Mouse (Mus musculus) intestine, embryonic 15.5 days (tissue): ENCODE data around the gene Pla2g15. TPM values are rescaled to one million over a fixed set of nuclear protein-coding genes. Genes with fewer than 3 reads are reported as not detected.

ENCODE experiments used
- ATAC-seq: fragments of 200-750 bp; cut with Nextera tagmentation; 2 replicates; pipeline ENCODE4 v1.8.0; 2017; ENCODE audit warnings: moderate TSS enrichment, moderate library complexity
- H3K27ac ChIP-seq: fragments of 300-500 bp; sonication (generic); 2 replicates; pipeline ENCODE4 v1.5.1; 2015; ENCODE audit warnings: mild to moderate bottlenecking, inconsistent platforms
- H3K27me3 ChIP-seq: fragments of 300-500 bp; sonication (generic); replicated peaks from 2 replicates; pipeline ENCODE4 v1.6.1; 2015; ENCODE audit warnings: inconsistent platforms
- H3K36me3 ChIP-seq: fragments of 300-500 bp; sonication (generic); 2 replicates; pipeline ENCODE4 v1.6.1; 2015; ENCODE audit warnings: inconsistent platforms
- H3K4me1 ChIP-seq: fragments of 300-500 bp; sonication (generic); replicated peaks from 2 replicates; pipeline ENCODE4 v1.6.1; 2015; ENCODE audit warnings: inconsistent platforms
- H3K4me2 ChIP-seq: fragments of 300-500 bp; sonication (generic); replicated peaks from 2 replicates; pipeline ENCODE4 v1.6.1; 2015; ENCODE audit warnings: mild to moderate bottlenecking, inconsistent platforms
- H3K4me3 ChIP-seq: fragments of 300-500 bp; sonication (generic); replicated peaks from 2 replicates; pipeline ENCODE4 v1.5.1; 2015; ENCODE audit warnings: inconsistent platforms
- H3K9ac ChIP-seq: fragments of 300-500 bp; sonication (generic); 2 replicates; pipeline ENCODE4 v1.6.1; 2015; ENCODE audit warnings: inconsistent platforms
- H3K9me3 ChIP-seq: fragments of 300-500 bp; sonication (generic); 2 replicates; pipeline ENCODE4 v1.6.1; 2016; ENCODE audit warnings: inconsistent platforms
- WGBS: fragments of 180-500 bp; shearing (Covaris S2); methylation state at CpG from one replicate; pipeline ENCODE4 v1.1.7; 2015; 5-methylcytosine and 5-hydroxymethylcytosine counted together
- polyA plus RNA-seq: library from polyadenylated mRNA; unstranded; fragments of >200 nt; fragmentation: Nextera tagmentation; extraction: Ambion mirVana; gene quantifications from 2 replicates; pipeline ENCODE4 v1.2.1, GENCODE M21; 2015

Pla2g15 gene
- polyA plus RNA-seq, 1 experiment from 2014 or later: 10.2 TPM

DNA sequence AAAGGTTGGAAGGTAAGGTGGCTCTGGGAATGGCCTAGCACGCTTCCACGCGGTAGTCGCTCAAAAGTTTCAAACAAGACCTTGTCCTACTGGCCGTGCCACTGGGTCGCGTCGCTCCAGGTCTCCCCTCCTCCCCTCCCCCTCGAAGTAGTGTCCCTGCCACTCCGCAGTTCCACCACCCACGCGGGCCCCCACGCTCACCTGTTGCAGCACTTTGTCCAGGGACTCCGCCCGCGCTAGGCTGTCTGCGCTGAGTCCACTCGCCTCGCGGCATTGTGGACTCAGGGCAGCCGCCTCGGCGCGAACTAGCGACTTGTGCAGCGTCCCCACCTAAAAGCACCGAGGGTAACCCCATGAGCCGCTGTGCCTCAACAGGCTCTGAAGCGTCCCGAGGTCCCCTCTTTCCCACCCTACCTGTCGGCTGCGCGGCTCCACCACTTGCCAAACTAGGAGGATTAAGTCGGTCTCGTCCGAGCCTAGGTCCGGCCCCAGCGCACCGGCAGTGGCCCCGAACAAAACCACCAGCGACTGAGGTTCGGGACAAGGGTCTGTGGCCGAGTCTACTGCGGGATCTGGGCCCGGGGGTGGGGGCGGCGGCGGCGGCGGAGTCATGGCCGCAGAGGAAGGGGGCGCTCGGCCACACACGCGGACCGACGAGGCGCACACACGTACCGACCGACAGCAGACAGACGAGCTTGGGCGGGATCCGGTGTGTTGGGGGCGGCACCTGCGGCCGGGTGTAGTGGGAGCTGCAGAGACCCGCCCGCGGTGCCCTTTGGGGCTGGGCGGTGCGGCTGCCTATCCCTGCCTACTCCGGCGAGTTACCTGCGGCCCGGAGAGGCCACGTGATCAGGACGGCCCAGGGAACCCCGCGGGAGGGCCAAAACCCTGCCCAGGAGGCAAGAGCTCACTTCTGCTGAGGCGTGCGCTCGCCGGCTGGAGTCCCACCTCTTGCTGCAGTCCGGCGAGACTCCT lies 13.8 kb upstream of the Pla2g15 start, which contains the start of gene Esrp2:
TSS of gene Esrp2 (minus strand) at position 819 of the 975 bp plus-strand sequence.
- Histone ChIP-seq H3K27me3 (peaks cover 30% of the 10 kb centered on the region), H3K4me1 (peaks cover 28% of the 10 kb centered on the region), H3K36me3 (peaks cover 10% of the 10 kb centered on the region; the same call in 1 of the 2 replicates), H3K4me3 (peak within 1 kb of the TSS; percentile 53), H3K4me2 (peak within 1 kb of the TSS; percentile 89), H3K27ac (peak within 1 kb of the TSS; percentile 86), H3K9ac (peak within 1 kb of the TSS; percentile 45), H3K9me3 (no peaks in the 10 kb centered on the region)
- under 1% methylated on average over 86 of the region's 86 CpGs for WGBS
- peak; percentile 83 for ATAC-seq

DNA sequence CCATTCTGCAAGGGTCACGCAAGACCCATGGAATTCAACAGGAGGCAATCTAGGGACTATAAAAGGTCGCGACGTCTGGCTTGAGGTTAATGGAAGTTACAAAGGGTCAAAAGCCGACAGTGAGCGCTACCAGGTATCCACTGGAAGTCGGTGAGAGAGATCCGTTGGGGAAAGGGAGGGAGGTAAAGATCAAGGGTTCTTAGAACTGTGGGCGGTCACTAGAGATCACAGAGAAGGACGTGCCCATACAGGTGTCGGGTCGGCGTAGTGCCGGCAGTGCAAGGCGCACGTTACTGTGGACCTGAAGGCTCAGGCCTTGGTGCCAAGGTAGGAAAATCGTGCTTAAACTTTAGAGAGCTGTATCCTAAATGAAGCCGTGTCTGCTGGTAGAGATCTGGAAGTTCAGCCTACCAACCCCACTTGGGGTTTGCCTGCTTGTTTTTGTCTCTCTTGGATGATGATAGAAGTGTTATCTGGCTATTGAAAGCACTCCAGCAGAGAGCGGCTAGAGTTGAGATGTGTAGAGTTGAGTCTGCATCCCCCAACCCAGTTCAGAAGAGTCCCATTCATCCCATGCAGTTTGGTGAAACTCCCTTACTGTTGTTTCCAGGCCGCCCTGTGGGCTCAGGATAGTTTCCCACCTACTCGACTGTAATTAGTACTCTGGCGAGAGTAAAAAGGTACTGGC lies 12.8 kb upstream of the Pla2g15 start:
- ATAC-seq: peak; percentile 5; the same call in 1 of the 2 replicates
- H3K27me3 ChIP-seq: peaks cover 30% of the 10 kb centered on the region
- H3K4me3 ChIP-seq: peak overlapping the region; percentile 53
- H3K9me3 ChIP-seq: no peaks in the 10 kb centered on the region
- peaks cover 6% of the 10 kb centered on the region; the same call in 1 of the 2 replicates for H3K36me3 ChIP-seq
- H3K4me2 ChIP-seq: peak overlapping the region; percentile 89
- WGBS: 4% methylated on average over 22 of the region's 22 CpGs
- peak overlapping the region; percentile 86 for H3K27ac ChIP-seq
- H3K9ac ChIP-seq: peak overlapping the region; percentile 45
- H3K4me1 ChIP-seq: peaks cover 28% of the 10 kb centered on the region

DNA sequence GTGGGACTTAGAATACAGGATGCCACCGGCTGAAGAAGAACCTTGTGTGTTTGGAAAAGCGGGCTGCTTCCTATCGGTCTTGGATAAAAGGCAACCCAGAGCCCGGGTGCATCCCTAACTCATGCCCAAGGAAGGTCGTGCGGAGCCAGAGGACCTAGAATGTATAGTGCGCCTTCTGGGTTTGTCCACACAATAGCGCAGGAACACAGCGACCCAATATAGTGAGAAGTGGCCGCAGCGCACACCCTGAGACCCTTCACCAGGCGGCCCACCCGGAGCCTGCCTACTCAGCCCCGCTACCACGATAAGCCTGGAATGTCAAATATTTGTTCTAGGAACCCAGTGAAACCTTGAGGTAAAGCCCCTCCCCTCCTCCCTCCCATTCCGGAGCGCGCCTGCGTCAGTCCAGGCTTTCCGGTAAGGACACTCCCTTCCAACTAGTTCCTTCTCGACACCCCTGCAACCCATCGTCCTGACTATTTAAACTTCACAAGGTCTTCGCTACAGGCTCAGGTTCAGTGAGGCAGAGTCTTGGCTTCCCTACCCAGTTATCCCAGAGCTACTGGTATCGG lies 12.2 kb upstream of the Pla2g15 start:
- under 1% methylated on average over 24 of the region's 24 CpGs for WGBS
- H3K27me3 ChIP-seq: peaks cover 30% of the 10 kb centered on the region
- 0 out of 2 replicates have a peak, but pooled peaks have one; percentile 5 for ATAC-seq
- peak overlapping the region; percentile 86 for H3K27ac ChIP-seq
- H3K4me3 ChIP-seq: peak overlapping the region; percentile 53
- no peaks in the 10 kb centered on the region for H3K36me3 ChIP-seq
- peak overlapping the region; percentile 45 for H3K9ac ChIP-seq
- H3K4me2 ChIP-seq: peak overlapping the region; percentile 89
- peaks cover 28% of the 10 kb centered on the region for H3K4me1 ChIP-seq
- no peaks in the 10 kb centered on the region for H3K9me3 ChIP-seq

DNA sequence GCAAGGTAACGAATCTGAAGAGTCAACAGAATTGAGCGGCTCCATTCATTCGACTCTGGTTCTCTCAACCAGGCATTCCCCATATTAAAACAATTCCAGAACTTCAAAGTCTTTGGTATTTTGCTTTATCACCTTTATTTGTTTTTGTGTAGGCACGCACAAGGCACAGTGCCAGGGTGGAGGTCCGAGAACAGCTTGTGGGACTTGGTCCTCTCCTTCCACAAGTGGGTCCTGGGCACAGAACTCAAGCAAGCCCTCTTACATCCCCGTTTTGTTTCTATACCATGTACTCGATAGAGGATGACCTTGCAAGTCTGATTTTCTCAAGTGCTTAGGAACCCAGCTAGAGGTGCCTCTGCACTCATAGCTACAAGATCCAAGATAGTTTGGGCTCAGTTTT lies 11.6 kb upstream of the Pla2g15 start:
- Histone ChIP-seq H3K27me3 (peaks cover 30% of the 10 kb centered on the region), H3K4me2 (peak overlapping the region; percentile 89), H3K9me3 (no peaks in the 10 kb centered on the region), H3K4me1 (peaks cover 26% of the 10 kb centered on the region), H3K36me3 (no peaks in the 10 kb centered on the region), H3K9ac (peak overlapping the region; percentile 45), H3K27ac (peak overlapping the region; percentile 63), H3K4me3 (peak overlapping the region; percentile 53)
- no peak for ATAC-seq
- 9% methylated on average over 7 of the region's 7 CpGs for WGBS

DNA sequence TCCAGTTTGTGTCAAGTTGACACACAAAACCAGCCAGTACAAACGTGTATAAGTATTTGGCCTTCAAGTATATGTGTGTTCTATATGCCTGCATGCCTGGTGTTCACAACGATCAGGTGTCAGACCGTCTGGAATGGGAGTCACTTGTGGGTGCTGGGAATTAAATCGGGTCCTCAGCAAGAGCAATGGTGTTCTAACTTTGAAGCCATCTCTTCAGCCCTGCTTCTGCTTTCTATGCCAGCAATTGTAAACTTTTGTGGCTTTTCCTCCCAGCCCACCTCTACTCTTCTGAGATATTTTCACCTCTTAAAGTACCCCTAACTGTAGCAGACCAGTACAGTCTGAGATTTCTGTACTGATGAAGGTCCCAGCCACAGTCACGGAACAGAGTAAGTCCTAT lies 10.0 kb upstream of the Pla2g15 start:
- 67% methylated on average over 5 of the region's 5 CpGs for WGBS
- ATAC-seq: no peak
- H3K36me3 ChIP-seq: no peaks in the 10 kb centered on the region
- no peaks in the 10 kb centered on the region for H3K9me3 ChIP-seq
- no peak overlapping the region for H3K4me3 ChIP-seq
- H3K9ac ChIP-seq: no peak overlapping the region
- H3K27me3 ChIP-seq: peaks cover 19% of the 10 kb centered on the region
- no peak overlapping the region for H3K4me2 ChIP-seq
- peaks cover 22% of the 10 kb centered on the region for H3K4me1 ChIP-seq
- H3K27ac ChIP-seq: no peak overlapping the region

DNA sequence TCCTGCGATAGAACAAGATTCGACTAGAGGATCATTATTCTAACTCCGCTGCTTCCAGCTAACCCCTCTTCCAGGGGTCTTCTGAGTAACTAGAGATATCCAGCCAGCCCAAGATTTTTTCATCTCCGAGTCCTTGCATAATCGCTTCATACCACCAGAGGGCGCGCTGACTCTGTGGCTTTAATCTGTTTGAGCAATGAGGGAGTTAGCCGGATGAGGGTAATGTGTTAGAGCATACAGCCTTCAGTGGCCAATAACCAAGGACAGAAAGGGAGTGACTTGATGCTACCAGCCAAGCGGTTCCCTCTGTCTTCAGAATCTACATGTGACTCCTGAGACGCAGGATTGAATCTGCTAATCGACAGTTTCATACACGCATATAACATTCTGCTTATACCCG lies 9.4 kb upstream of the Pla2g15 start:
- Histone ChIP-seq H3K4me1 (peaks cover 20% of the 10 kb centered on the region), H3K27me3 (peaks cover 13% of the 10 kb centered on the region), H3K9ac (no peak overlapping the region), H3K4me2 (no peak overlapping the region), H3K4me3 (no peak overlapping the region), H3K9me3 (no peaks in the 10 kb centered on the region), H3K27ac (no peak overlapping the region), H3K36me3 (no peaks in the 10 kb centered on the region)
- no peak for ATAC-seq
- WGBS: 11% methylated on average over 13 of the region's 13 CpGs

DNA sequence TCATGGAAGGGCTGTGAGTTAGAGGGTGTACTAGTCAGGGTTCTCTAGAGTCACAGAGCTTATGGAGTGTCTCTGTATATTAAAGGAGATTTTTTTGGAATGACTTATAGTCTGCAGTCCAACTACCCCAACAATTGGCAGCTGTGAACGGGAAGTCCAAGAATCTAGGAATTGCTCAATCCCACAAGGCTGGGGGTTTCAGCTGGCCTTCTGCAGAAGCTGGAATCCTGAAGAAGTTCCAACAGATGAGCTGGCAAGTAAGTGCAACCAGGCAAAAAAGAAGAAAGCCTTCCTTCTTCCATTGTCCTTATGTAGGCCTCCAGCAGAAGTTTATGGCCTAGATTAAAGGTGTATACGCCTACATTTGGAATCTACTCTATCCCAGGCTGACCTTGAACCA lies 4.9 kb upstream of the Pla2g15 start:
- no peaks in the 10 kb centered on the region for H3K27me3 ChIP-seq
- no peak overlapping the region for H3K4me2 ChIP-seq
- no peak for ATAC-seq
- H3K4me3 ChIP-seq: no peak overlapping the region
- no peaks in the 10 kb centered on the region; the same call in 1 of the 2 replicates for H3K4me1 ChIP-seq
- H3K9ac ChIP-seq: no peak overlapping the region
- H3K27ac ChIP-seq: no peak overlapping the region
- WGBS: 62% methylated on average over 2 of the region's 2 CpGs
- no peaks in the 10 kb centered on the region for H3K9me3 ChIP-seq
- no peaks in the 10 kb centered on the region for H3K36me3 ChIP-seq

DNA sequence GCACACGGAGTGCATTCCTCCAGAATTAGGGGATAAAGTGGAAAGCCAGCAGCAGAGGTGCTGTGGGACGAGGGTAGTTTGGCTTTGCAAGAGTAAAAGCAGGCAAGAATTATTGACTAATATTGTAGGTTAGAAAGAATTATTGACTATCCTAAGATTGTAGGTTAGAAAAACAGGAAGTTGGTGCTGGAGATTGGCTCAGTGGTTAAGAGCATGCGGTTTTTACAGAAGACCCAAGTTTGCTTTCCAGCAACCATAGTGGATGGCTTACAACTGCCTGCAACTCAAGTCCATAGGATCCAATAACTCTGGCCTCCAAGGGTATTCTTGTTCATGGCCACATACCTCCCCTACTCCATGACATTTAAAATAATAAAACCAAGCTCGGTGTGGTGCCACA lies 4.2 kb upstream of the Pla2g15 start:
- WGBS: 88% methylated on average over 4 of the region's 4 CpGs
- peaks cover 5% of the 10 kb centered on the region for H3K4me1 ChIP-seq

DNA sequence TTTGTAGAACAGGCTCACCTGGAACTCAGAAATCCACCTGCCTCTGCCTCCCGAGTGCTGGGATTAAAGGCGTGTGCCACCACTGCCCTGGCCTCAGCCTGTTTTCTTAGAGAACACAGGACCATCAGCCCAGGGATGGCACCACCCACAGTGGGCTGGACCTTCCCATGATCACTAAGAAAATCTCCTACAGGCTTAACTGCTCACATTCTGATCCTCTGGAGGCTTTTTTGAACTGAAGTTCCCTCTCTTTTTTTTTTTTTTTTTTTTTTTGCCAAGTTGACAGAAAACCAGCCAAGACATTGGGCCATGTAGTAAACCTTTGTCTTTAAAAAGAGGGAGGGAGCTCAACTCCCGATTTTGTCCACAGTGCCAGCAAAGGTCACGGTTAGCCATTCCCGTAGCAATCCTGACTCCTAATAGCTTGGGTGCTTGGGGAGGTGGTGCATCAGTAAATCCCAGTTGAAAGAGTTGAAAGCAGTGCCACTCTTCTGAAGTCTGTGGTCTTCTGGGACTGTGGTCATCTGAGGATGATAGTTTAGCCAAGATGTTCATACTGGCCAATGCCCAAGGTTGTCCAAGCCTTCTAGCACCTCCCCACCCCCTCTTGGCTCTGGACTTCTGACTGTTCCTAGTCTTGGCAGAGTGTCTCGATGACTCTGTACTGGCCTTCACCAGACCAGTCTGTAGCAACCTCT lies 2.2 kb upstream of the Pla2g15 start:
- Histone ChIP-seq H3K36me3 (no peaks in the 10 kb centered on the region), H3K27ac (no peak overlapping the region), H3K27me3 (no peaks in the 10 kb centered on the region), H3K4me2 (no peak overlapping the region), H3K4me3 (no peak overlapping the region), H3K9ac (no peak overlapping the region), H3K9me3 (no peaks in the 10 kb centered on the region), H3K4me1 (peaks cover 6% of the 10 kb centered on the region)
- no peak for ATAC-seq
- WGBS: 84% methylated on average over 6 of the region's 6 CpGs

More for the DNA sequence above, 4.2 kb upstream of the Pla2g15 start:
- Histone ChIP-seq H3K9ac (no peak overlapping the region), H3K4me3 (no peak overlapping the region), H3K9me3 (no peaks in the 10 kb centered on the region), H3K27ac (no peak overlapping the region), H3K4me2 (no peak overlapping the region), H3K27me3 (no peaks in the 10 kb centered on the region), H3K36me3 (no peaks in the 10 kb centered on the region)
- no peak for ATAC-seq

DNA sequence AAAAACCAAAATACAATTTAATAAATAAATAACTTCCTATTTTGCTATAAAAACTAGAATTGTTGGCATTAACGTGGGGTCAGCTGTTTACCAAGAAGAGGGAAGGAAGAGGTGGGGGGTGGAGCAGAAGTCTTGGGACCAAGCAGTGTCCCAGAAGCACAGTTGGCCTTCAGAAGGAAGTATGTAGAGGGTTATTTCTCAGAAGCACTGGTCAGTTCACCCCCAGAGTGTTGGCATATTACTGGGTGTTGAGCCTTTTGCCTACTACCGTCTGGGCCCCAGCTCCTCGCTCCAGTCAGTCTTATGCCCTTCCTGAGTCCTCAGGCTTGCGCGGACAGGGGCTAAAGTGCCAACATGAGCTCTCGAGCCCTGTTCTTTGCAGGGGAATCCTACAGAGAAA lies 1.2 kb upstream of the Pla2g15 start:
- Histone ChIP-seq H3K9ac (no peak overlapping the region), H3K4me3 (no peak overlapping the region), H3K27me3 (no peaks in the 10 kb centered on the region), H3K4me1 (peaks cover 6% of the 10 kb centered on the region), H3K9me3 (no peaks in the 10 kb centered on the region), H3K36me3 (no peaks in the 10 kb centered on the region), H3K4me2 (no peak overlapping the region), H3K27ac (no peak overlapping the region)
- WGBS: 88% methylated on average over 6 of the region's 6 CpGs
- no peak for ATAC-seq

DNA sequence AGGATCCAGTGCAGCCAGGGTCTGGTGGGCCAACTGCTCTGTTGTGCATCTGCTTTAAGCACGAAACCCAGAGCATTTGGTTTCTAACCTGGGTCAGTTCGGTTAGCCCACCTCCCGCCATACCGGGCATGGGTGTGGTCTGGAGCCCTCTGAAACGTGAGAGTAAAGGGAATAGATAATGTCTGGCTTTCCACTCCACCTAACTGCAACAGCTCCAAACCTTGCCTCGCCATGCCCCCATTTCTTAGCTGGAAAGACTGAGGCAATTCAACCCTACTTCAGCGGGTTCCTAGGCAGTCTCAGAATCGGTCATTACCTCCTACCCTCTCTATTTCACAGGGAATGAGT lies 428 bp downstream of the Pla2g15 start:
- no peak overlapping the region for H3K27ac ChIP-seq
- ATAC-seq: no peak

More for the DNA sequence above, 428 bp downstream of the Pla2g15 start:
- H3K4me3 ChIP-seq: peak overlapping the region; percentile 64
- H3K9me3 ChIP-seq: no peaks in the 10 kb centered on the region
- H3K36me3 ChIP-seq: no peaks in the 10 kb centered on the region
- H3K27me3 ChIP-seq: no peaks in the 10 kb centered on the region
- peak overlapping the region; percentile 72 for H3K4me2 ChIP-seq
- peaks cover 6% of the 10 kb centered on the region; the same call in 1 of the 2 replicates for H3K4me1 ChIP-seq
- WGBS: 18% methylated on average over 8 of the region's 8 CpGs
- peak overlapping the region; percentile 54 for H3K9ac ChIP-seq
